Mouse (Mus musculus) lung, adult 2 months (tissue): ENCODE results near the gene Npnt.

Experiments used
- CTCF ChIP-seq: fragments of 200-500 bp; IDR thresholded peaks from 2 replicates; pipeline ENCODE4 v1.5.1; 2011; ENCODE audit warnings: mild to moderate bottlenecking, low read length, control low read depth; ENCODE audit not compliant: insufficient read depth
- POLR2A ChIP-seq: fragments of 200-500 bp; IDR thresholded peaks from 2 replicates; pipeline ENCODE4 v1.6.1; 2011; ENCODE audit warnings: low read depth, mild to moderate bottlenecking, control low read depth, low read length, borderline replicate concordance; ENCODE audit errors: extremely low read depth

GRCm38 (mm10) chr3:132839516-132839915 is 110.6 kb downstream of the Npnt start:
- TF ChIP-seq POLR2A (no peak), CTCF (no peak)
